Mouse (Mus musculus): ENCODE data around the gene Ugt1a10. TPM values are rescaled to one million over a fixed set of nuclear protein-coding genes. Genes with fewer than 3 reads are reported as not detected.
A peak's percentile ranks its signal among the peaks of the same experiment; 100 is the strongest.

Ugt1a10 gene
- polyA plus RNA-seq, 1 experiment from 2014 or later, result not detected

GRCm38 (mm10) chr1:88225741-88226140 is 170.6 kb downstream of the Ugt1a10 start:
- Histone ChIP-seq H3K36me3 (no peaks in the 10 kb centered on the region), H3K4me1 (no peaks in the 10 kb centered on the region), H3K27ac (no peak overlapping the region), H3K27me3 (ENCODE audit: low read depth, poor library complexity, severe bottlenecking) (no peaks in the 10 kb centered on the region), H3K9me3 (replicated peaks) (peaks cover 54% of the 10 kb centered on the region), H3K4me3 (no peak overlapping the region)
- peak; percentile 29 for DNase-seq (ENCODE audit: low spot score)

DNA sequence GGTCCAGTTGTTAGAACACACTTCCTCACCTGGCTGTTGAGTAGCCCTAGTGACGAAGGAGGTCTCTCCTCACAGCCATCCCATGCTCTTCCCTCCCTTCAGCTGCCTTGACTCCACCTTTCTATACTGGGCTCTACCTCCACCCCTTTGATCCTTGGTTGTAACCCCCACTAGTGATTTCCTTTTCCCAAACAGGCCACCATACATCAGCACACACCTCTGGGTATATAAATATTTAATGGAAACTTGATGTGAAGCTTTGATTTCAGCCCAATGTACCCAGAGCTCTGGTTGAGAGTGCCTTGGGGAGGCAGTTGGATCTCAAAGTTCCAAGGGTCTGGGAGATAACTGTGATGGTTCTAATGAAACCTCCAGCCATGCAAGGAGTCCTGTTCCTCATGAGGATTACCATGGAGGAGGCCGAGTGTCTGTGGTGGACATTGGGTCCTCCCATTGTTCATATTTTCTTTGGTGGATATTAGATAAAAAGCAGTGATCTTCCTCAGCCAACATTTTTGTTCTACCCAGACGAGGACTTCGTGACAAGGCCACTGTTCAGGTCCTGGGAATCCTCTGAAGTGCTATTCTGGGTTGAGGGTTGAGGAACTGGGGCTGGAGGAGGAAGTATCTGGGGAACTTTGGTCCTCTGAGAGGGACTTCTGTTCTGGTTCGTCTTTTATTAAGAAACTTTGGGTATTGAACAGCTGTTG is 171.6 kb downstream of the Ugt1a10 start, which contains the start of gene Mroh2a:
Mroh2a (plus strand) TSS at position 317 of the 710 bp plus-strand sequence.
- 60% methylated on average over 5 of the region's 5 CpGs for WGBS
- H3K4me1 ChIP-seq, result no peaks in the 10 kb centered on the region
- H3K36me3 ChIP-seq, result no peaks in the 10 kb centered on the region
- H3K27ac ChIP-seq, result no peak within 1 kb of the TSS
- peaks cover 63% of the 10 kb centered on the region for H3K9me3 ChIP-seq (replicated peaks)
- H3K27me3 ChIP-seq (ENCODE audit: low read depth, poor library complexity, severe bottlenecking), result no peaks in the 10 kb centered on the region
- DNase-seq (ENCODE audit: low spot score), result peak; percentile 30
- no peak within 1 kb of the TSS for H3K4me3 ChIP-seq

GRCm38 (mm10) chr1:88227482-88227881 is 172.3 kb downstream of the Ugt1a10 start:
- 64% methylated on average over 2 of the region's 2 CpGs for WGBS
- peak; percentile 27 for DNase-seq (ENCODE audit: low spot score)
- Histone ChIP-seq H3K4me3 (no peak overlapping the region), H3K4me1 (no peaks in the 10 kb centered on the region), H3K36me3 (no peaks in the 10 kb centered on the region), H3K9me3 (replicated peaks) (peaks cover 70% of the 10 kb centered on the region), H3K27me3 (ENCODE audit: low read depth, poor library complexity, severe bottlenecking) (no peaks in the 10 kb centered on the region), H3K27ac (no peak overlapping the region)

DNA sequence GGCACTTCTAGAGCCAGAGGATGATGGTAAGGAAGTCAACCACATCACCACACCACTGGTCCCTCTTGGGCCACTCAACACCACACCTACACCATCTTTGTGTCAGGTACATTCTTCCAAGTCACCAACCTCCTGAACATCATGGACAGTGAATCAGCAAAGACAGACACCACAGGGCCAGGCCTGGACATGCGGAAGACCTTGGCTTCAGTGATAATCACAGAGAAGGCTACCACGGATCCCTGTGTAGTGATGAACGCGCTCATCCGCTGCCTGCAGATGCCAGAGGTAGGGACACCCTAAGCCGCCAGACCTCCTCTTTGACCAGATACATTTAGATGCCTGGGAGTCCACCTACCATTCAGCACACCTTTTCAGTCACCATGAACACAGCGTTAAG is 172.9 kb downstream of the Ugt1a10 start:
- H3K4me1 ChIP-seq, result no peaks in the 10 kb centered on the region
- H3K4me3 ChIP-seq, result no peak overlapping the region
- H3K36me3 ChIP-seq, result no peaks in the 10 kb centered on the region
- 70% methylated on average over 7 of the region's 7 CpGs for WGBS
- no peak overlapping the region for H3K27ac ChIP-seq
- no peaks in the 10 kb centered on the region for H3K27me3 ChIP-seq (ENCODE audit: low read depth, poor library complexity, severe bottlenecking)
- no peak for DNase-seq (ENCODE audit: low spot score)
- H3K9me3 ChIP-seq (replicated peaks), result peaks cover 73% of the 10 kb centered on the region

- no peaks in the 10 kb centered on the region for H3K4me1 ChIP-seq
- no peaks in the 10 kb centered on the region for H3K27me3 ChIP-seq (ENCODE audit: low read depth, poor library complexity, severe bottlenecking)
- 87% methylated on average over 3 of the region's 3 CpGs for WGBS
- H3K9me3 ChIP-seq (replicated peaks), result peaks cover 85% of the 10 kb centered on the region
- H3K36me3 ChIP-seq, result no peaks in the 10 kb centered on the region
- H3K27ac ChIP-seq, result no peak overlapping the region
- no peak overlapping the region for H3K4me3 ChIP-seq
- DNase-seq (ENCODE audit: low spot score), result no peak
These were observed 174.4 kb downstream of the Ugt1a10 start for GRCm38 (mm10) chr1:88229566-88229965.

GRCm38 (mm10) chr1:88229986-88230385 is 174.8 kb downstream of the Ugt1a10 start:
- H3K9me3 ChIP-seq (replicated peaks), result peaks cover 89% of the 10 kb centered on the region
- WGBS, result 89% methylated on average over 5 of the region's 5 CpGs
- H3K4me1 ChIP-seq, result no peaks in the 10 kb centered on the region
- no peak overlapping the region for H3K4me3 ChIP-seq
- no peaks in the 10 kb centered on the region for H3K27me3 ChIP-seq (ENCODE audit: low read depth, poor library complexity, severe bottlenecking)
- DNase-seq (ENCODE audit: low spot score), result no peak
- no peaks in the 10 kb centered on the region for H3K36me3 ChIP-seq
- H3K27ac ChIP-seq, result no peak overlapping the region

- H3K9me3 ChIP-seq (replicated peaks), result peaks cover 91% of the 10 kb centered on the region
- no peak for DNase-seq (ENCODE audit: low spot score)
- WGBS, result 72% methylated on average over 7 of the region's 7 CpGs
These were observed 175.2 kb downstream of the Ugt1a10 start for GRCm38 (mm10) chr1:88230421-88230820.

GRCm38 (mm10) chr1:88230981-88231802 is 176.0 kb downstream of the Ugt1a10 start:
- 77% methylated on average over 6 of the region's 6 CpGs for WGBS
- Histone ChIP-seq H3K4me1 (no peaks in the 10 kb centered on the region), H3K36me3 (no peaks in the 10 kb centered on the region), H3K27me3 (ENCODE audit: low read depth, poor library complexity, severe bottlenecking) (no peaks in the 10 kb centered on the region), H3K27ac (no peak overlapping the region), H3K4me3 (no peak overlapping the region), H3K9me3 (replicated peaks) (peaks cover 91% of the 10 kb centered on the region)
- no peak for DNase-seq (ENCODE audit: low spot score)

More at GRCm38 (mm10) chr1:88230421-88230820, 175.2 kb downstream of the Ugt1a10 start:
- Histone ChIP-seq H3K27me3 (ENCODE audit: low read depth, poor library complexity, severe bottlenecking) (no peaks in the 10 kb centered on the region), H3K4me1 (no peaks in the 10 kb centered on the region), H3K36me3 (no peaks in the 10 kb centered on the region), H3K27ac (no peak overlapping the region), H3K4me3 (no peak overlapping the region)

- H3K36me3 ChIP-seq, result no peaks in the 10 kb centered on the region
- H3K4me3 ChIP-seq, result no peak overlapping the region
- 73% methylated on average over 7 of the region's 7 CpGs for WGBS
These were observed 176.8 kb downstream of the Ugt1a10 start for GRCm38 (mm10) chr1:88231803-88232499.

GRCm38 (mm10) chr1:88232664-88233380 is 177.6 kb downstream of the Ugt1a10 start:
- no peak overlapping the region for H3K4me3 ChIP-seq
- no peaks in the 10 kb centered on the region for H3K36me3 ChIP-seq
- peaks cover 90% of the 10 kb centered on the region for H3K9me3 ChIP-seq (replicated peaks)
- DNase-seq (ENCODE audit: low spot score), result no peak
- no peaks in the 10 kb centered on the region for H3K27me3 ChIP-seq (ENCODE audit: low read depth, poor library complexity, severe bottlenecking)
- no peak overlapping the region for H3K27ac ChIP-seq
- WGBS, result 60% methylated on average over 3 of the region's 3 CpGs
- no peaks in the 10 kb centered on the region for H3K4me1 ChIP-seq

More at GRCm38 (mm10) chr1:88231803-88232499, 176.8 kb downstream of the Ugt1a10 start:
- Histone ChIP-seq H3K9me3 (replicated peaks) (peaks cover 89% of the 10 kb centered on the region), H3K27me3 (ENCODE audit: low read depth, poor library complexity, severe bottlenecking) (no peaks in the 10 kb centered on the region), H3K4me1 (no peaks in the 10 kb centered on the region), H3K27ac (no peak overlapping the region)
- DNase-seq (ENCODE audit: low spot score), result no peak

DNA sequence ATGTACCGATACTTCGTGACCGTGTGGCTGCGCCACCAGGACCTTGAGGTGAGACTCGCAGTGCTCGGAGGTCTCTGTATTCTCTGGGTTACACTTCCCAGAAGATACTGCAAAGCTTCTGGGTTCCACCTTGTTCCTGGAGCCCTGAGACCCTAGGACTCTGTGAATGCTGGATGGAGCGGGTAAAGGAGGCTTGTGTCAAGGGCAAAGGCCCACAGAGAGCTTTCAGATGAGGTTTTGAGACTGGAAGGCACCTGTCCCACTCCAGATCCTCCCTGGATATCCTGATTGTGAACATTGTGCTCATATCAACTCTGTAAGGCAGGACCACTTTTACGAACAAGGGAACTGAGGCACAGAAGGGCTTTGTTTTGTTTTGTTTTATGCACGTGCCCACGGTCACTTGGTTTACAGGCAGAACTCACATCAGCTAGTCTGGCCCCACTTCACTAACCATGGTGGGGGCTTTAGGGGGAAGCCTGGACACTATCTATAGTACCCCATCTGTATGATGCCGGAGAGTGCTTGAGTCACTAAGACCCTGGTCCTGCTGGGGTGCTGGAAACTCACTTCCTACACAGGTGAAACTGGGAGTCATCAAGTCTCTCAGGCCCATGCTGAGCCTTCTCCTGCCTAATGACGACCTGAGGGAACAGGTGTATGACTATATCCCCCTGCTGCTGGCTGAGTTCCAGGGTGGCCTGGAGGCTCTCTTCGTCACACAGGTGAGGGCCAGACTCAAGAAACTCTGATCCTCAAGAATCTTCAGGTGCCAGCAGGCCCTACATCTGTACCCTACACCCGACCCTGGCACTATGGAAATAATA is 178.4 kb downstream of the Ugt1a10 start:
- no peak for DNase-seq (ENCODE audit: low spot score)
- H3K27me3 ChIP-seq (ENCODE audit: low read depth, poor library complexity, severe bottlenecking), result no peaks in the 10 kb centered on the region
- H3K9me3 ChIP-seq (replicated peaks), result peaks cover 91% of the 10 kb centered on the region
- 72% methylated on average over 14 of the region's 14 CpGs for WGBS
- H3K27ac ChIP-seq, result no peak overlapping the region
- no peaks in the 10 kb centered on the region for H3K36me3 ChIP-seq
- H3K4me3 ChIP-seq, result no peak overlapping the region
- no peaks in the 10 kb centered on the region for H3K4me1 ChIP-seq

DNA sequence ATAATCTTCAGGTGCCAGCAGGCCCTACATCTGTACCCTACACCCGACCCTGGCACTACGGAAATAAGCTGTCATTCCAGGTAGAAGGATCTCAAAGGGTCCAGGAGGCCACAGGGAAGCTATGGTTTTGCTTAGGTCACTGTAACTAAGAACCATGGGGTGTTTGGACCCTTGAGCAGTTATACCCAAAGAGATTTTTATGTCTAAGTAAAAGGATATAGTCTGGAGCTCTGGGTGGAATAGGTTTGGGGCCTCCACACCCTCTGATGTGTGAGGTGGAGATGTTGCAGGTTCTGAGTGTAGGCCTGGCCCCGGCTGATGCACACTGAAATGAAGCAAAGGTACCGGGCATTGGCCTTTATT is 179.0 kb downstream of the Ugt1a10 start:
- H3K27me3 ChIP-seq (ENCODE audit: low read depth, poor library complexity, severe bottlenecking), result no peaks in the 10 kb centered on the region
- H3K9me3 ChIP-seq (replicated peaks), result peaks cover 90% of the 10 kb centered on the region
- no peaks in the 10 kb centered on the region for H3K4me1 ChIP-seq
- DNase-seq (ENCODE audit: low spot score), result no peak
- no peak overlapping the region for H3K27ac ChIP-seq
- H3K4me3 ChIP-seq, result no peak overlapping the region
- H3K36me3 ChIP-seq, result no peaks in the 10 kb centered on the region
- 67% methylated on average over 4 of the region's 4 CpGs for WGBS
